13 mouse cellular contexts compared by ENCODE assay signal in genomic region chr5:29773460-29774150, GRCm38 (mm10). TPM values are rescaled to one million over a fixed set of nuclear protein-coding genes. Genes with fewer than 3 reads are reported as not detected.
A peak's percentile ranks its signal among the peaks of the same experiment; 100 is the strongest.
DNase-seq lines count a peak whose midpoint lies in the region; ATAC-seq and TF ChIP-seq lines count a peak whose summit lies in the region.
"Had no signal": no experiment of that assay in that cellular context is flagged by ENCODE, and none has a peak within 500 bp of the region (broad histone marks: within the 10 kb centered on the region; RNA-seq: fewer than 3 reads in every experiment).

No protein-coding gene starts in this region.

- H3K4me2 ChIP-seq in heart, embryonic 15.5 days, result no peak overlapping the region
- H3K4me2 ChIP-seq in heart, embryonic 12.5 days, result no peak overlapping the region

- H3K4me3 ChIP-seq in heart, embryonic 15.5 days, result no peak overlapping the region
- H3K4me3 ChIP-seq in heart, embryonic 12.5 days, result no peak overlapping the region
- H3K4me3 ChIP-seq in left cerebral cortex, adult 2 months, result no peak overlapping the region
- H3K4me3 ChIP-seq: erythroblast, embryonic 14.5 days had no signal

- intact Hi-C loops in left cerebral cortex, postnatal 4 days (cut with DNase I), result no loop called here
- intact Hi-C loops in left cerebral cortex, adult 2 months (cut with DNase I), result no loop called here

- peak; percentile 42 for DNase-seq in left cerebral cortex, postnatal 4 days
- no peak for DNase-seq in left cerebral cortex, adult 2 months (ENCODE audit: extremely low spot score in 1 of 2, low spot score in 2 of 2)
- DNase-seq in cerebellum, adult 9-10 months, result peak; percentile 58
- peak; percentile 33 for DNase-seq in splenic B cell, adult 2 months (ENCODE audit: low read depth, low spot score)
- no peak for DNase-seq in spleen, adult 18-20 months
- DNase-seq: gastrocnemius, postnatal 10 days had no signal

- no peak for TF ChIP-seq CTCF in left cerebral cortex, adult 2 months (IDR thresholded peaks at IDR 0.05)

- 85% methylated on average over 13 of the region's 13 CpGs for WGBS in heart, embryonic 15.5 days
- 86% methylated on average over 13 of the region's 13 CpGs for WGBS in heart, embryonic 12.5 days

- no peak for ATAC-seq in heart, embryonic 15.5 days (replicated peaks; ENCODE audit: insufficient number of reproducible peaks, insufficient read depth, low FRiP score, low read depth)
- no peak for ATAC-seq in heart, embryonic 12.5 days (ENCODE audit: insufficient number of reproducible peaks, low FRiP score)

- H3K9me3 ChIP-seq in heart, embryonic 15.5 days (replicated peaks), result no peaks in the 10 kb centered on the region
- H3K9me3 ChIP-seq in heart, embryonic 12.5 days (replicated peaks), result no peaks in the 10 kb centered on the region

- H3K36me3 ChIP-seq in heart, embryonic 15.5 days, result no peaks in the 10 kb centered on the region; the same call in 1 of the 2 replicates
- peaks cover 29% of the 10 kb centered on the region for H3K36me3 ChIP-seq in heart, embryonic 12.5 days
- no peaks in the 10 kb centered on the region for H3K36me3 ChIP-seq in splenic B cell, adult 2 months (ENCODE audit: control insufficient read depth, insufficient read depth, low read length, poor library complexity, severe bottlenecking)

- H3K4me1 ChIP-seq in heart, embryonic 15.5 days (replicated peaks), result peaks cover 57% of the 10 kb centered on the region
- peaks cover 36% of the 10 kb centered on the region for H3K4me1 ChIP-seq in heart, embryonic 12.5 days (replicated peaks)

- peak overlapping the region; percentile 62; the same call in 1 of the 2 replicates for H3K27ac ChIP-seq in heart, embryonic 15.5 days
- H3K27ac ChIP-seq in heart, embryonic 12.5 days (ENCODE audit: poor library complexity, severe bottlenecking), result no peak overlapping the region
- no peak overlapping the region for H3K27ac ChIP-seq in left cerebral cortex, adult 2 months

- H3K9ac ChIP-seq in heart, embryonic 15.5 days, result no peak overlapping the region
- no peak overlapping the region for H3K9ac ChIP-seq in heart, embryonic 12.5 days

- no peaks in the 10 kb centered on the region for H3K27me3 ChIP-seq in heart, embryonic 15.5 days
- H3K27me3 ChIP-seq in heart, embryonic 12.5 days (replicated peaks), result no peaks in the 10 kb centered on the region
- no peaks in the 10 kb centered on the region for H3K27me3 ChIP-seq in splenic B cell, adult 2 months (ENCODE audit: control insufficient read depth, insufficient read depth, low read length, poor library complexity, severe bottlenecking)

RNA-seq across cellular contexts. Expression of gene Gm5129, which starts 37.9 kb away (rescaled TPM):
- polyA plus RNA-seq in heart, embryonic 15.5 days (2015; fragmentation: Nextera tagmentation; extraction: Ambion mirVana), result not detected in 2 replicates
- polyA plus RNA-seq in heart, embryonic 12.5 days (2016; fragmentation: Nextera tagmentation; extraction: Ambion mirVana), result not detected in 2 replicates
- not detected for total RNA-seq in left cerebral cortex, postnatal 4 days (2021)
- 1 to 10 TPM in 1 of 2 experiments, not detected in 1; 1.6 TPM for total RNA-seq in left cerebral cortex, adult 2 months (2021)
- total RNA-seq: gastrocnemius, postnatal 10 days; hematopoietic stem cell, adult 5-6 weeks had no signal
- polyA plus RNA-seq: cortical plate, adult 2 months; erythroblast, embryonic 14.5 days; liver, embryonic 16.5 days; stomach, embryonic 16.5 days had no signal

RNA-seq across cellular contexts. Expression of gene Dnajb6, which starts 38.1 kb away (rescaled TPM):
- 93.2 and 95.6 TPM in 2 replicates for polyA plus RNA-seq in heart, embryonic 15.5 days (2015; fragmentation: Nextera tagmentation; extraction: Ambion mirVana)
- polyA plus RNA-seq in heart, embryonic 12.5 days (2016; fragmentation: Nextera tagmentation; extraction: Ambion mirVana), result 114 and 115 TPM in 2 replicates
- total RNA-seq in left cerebral cortex, postnatal 4 days (2021), result 100 to 1,000 TPM; 190 to 197 TPM
- total RNA-seq in left cerebral cortex, adult 2 months (2021), result 100 to 1,000 TPM; 157 to 169 TPM

Comparison
In these comparisons a context has a peak if more than half of its experiments do, and no peak if none do; other contexts are left out.
1. DNase-seq: peak in left cerebral cortex, postnatal 4 days (single experiment), cerebellum, adult 9-10 months (single experiment) and splenic B cell, adult 2 months (single experiment); none in left cerebral cortex, adult 2 months (0 of 2) and spleen, adult 18-20 months (0 of 2).